Mouse (Mus musculus) spleen, adult 2 months (tissue): ENCODE measurements around the gene Kxd1.

Source experiments
- CTCF ChIP-seq: fragments of 200-500 bp; IDR thresholded peaks from 2 replicates; pipeline ENCODE4 v1.5.1; 2011; ENCODE audit warnings: mild to moderate bottlenecking, inconsistent platforms; ENCODE audit not compliant: insufficient read depth, insufficient read length, insufficient replicate concordance; ENCODE audit errors: extremely low read depth
- POLR2A ChIP-seq: fragments of 200-500 bp; IDR thresholded peaks from 2 replicates; pipeline ENCODE4 v1.6.1; 2011; ENCODE audit warnings: low read depth, low read length, inconsistent platforms

GRCm38 (mm10) chr8:70459636-70460035, 68.1 kb downstream of the Kxd1 start:
- TF ChIP-seq POLR2A (no peak), CTCF (no peak)
